Mouse (Mus musculus) brain, embryonic 14.5 days (tissue): ENCODE results near the gene Crxos. TPM values are rescaled to one million over a fixed set of nuclear protein-coding genes. Genes with fewer than 3 reads are reported as not detected.
A peak's percentile ranks its signal among the peaks of the same experiment; 100 is the strongest.

Source experiments
- DNase-seq: peaks from one replicate; pipeline ENCODE4 v3.0.0-alpha.2; 2011; ENCODE audit warnings: low read depth
- CTCF ChIP-seq: fragments of 200-500 bp; IDR thresholded peaks from 2 replicates; pipeline ENCODE4 v1.5.1; 2012; ENCODE audit warnings: inconsistent platforms, mild to moderate bottlenecking, moderate library complexity, borderline replicate concordance; ENCODE audit not compliant: insufficient read depth, insufficient read length; ENCODE audit errors: extremely low read depth
- POLR2A ChIP-seq: fragments of 200-500 bp; IDR thresholded peaks from 2 replicates; pipeline ENCODE4 v1.6.1; 2012; ENCODE audit warnings: mild to moderate bottlenecking, inconsistent platforms, borderline replicate concordance; ENCODE audit not compliant: poor library complexity, insufficient read depth, insufficient read length, severe bottlenecking; ENCODE audit errors: extremely low read depth
- polyA plus RNA-seq: library from polyadenylated mRNA; depleted of rRNA; stranded (reverse); fragments of >200 nt; gene quantifications from 2 replicates; pipeline ENCODE4 v1.2.3, GENCODE M21; 2012; rRNA removed

Gene Crxos
- 0.03 and 0.10 TPM in 2 replicates for polyA plus RNA-seq

- no peak for DNase-seq
- TF ChIP-seq CTCF = no peak
- no peak for TF ChIP-seq POLR2A
These were observed at the start of gene Crxos for GRCm38 (mm10) chr7:15882317-15882716. Crxos (plus strand) TSS chr7:15882617.

- DNase-seq = no peak
- no peak for TF ChIP-seq POLR2A
- no peak for TF ChIP-seq CTCF
These were observed 42.8 kb upstream of the Crxos start, which contains the start of gene Obox6 for GRCm38 (mm10) chr7:15839578-15839977. Obox6 (minus strand) TSS chr7:15839678.

DNA sequence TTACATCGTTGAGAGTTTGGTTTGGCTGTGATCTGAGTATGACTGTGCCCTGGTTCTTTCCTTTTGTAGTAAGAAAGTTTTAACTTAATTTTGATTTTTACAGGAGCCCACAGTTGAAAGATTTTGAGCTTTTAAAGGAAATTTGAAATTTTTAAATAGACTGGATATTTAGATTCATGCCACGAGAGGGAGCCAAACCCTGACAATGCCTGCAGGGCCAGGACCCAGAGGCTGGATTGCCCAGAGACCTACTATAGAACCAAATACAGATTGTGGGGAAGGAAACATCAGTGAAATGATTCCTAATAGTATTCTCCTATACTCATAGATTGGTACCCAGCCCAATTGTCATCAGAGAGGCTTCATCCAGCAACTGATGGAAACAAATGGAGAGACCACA is 22.8 kb upstream of the Crxos start:
- TF ChIP-seq POLR2A (no peak), CTCF (peak; percentile 43; the same call in 1 of the 2 replicates)
- DNase-seq = peak; percentile 23

GRCm38 (mm10) chr7:15864104-15864503 is 18.3 kb upstream of the Crxos start:
- TF ChIP-seq POLR2A = no peak
- DNase-seq = peak; percentile 31

GRCm38 (mm10) chr7:15879756-15880155 is 2.7 kb upstream of the Crxos start, which contains the start of gene Crx:
Crx (minus strand) TSS chr7:15879968.
- TF ChIP-seq CTCF (no peak), POLR2A (no peak)
- DNase-seq = no peak

GRCm38 (mm10) chr7:15881388-15881787 is 1.0 kb upstream of the Crxos start:
- peak; percentile 34 for DNase-seq
- TF ChIP-seq POLR2A (no peak), CTCF (no peak)

DNA sequence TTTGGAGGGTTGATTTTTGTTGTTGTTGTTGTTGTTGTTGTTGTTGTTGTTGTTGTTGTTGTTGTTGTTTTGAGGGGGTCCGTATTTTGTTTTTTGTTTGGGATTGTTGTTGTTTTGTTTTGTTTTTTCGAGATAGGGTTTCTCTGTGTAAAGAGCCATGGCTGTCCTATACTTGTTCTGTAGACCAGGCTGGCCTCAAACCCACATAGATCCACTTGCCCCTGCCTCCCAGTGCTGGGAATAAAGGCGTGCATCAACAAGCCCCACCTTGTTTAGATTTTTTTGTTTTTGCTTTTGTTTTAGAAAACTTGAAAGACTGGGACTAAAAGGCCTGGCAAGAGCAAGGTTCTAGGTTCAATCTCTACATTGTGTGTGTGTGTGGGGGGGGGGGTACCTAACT is 586 bp upstream of the Crxos start:
- TF ChIP-seq POLR2A = no peak
- no peak for TF ChIP-seq CTCF

GRCm38 (mm10) chr7:15884127-15884526 is 1.7 kb downstream of the Crxos start:
- TF ChIP-seq CTCF (no peak), POLR2A (no peak)
- no peak for DNase-seq

More for the DNA sequence above, 586 bp upstream of the Crxos start:
- DNase-seq = no peak

DNA sequence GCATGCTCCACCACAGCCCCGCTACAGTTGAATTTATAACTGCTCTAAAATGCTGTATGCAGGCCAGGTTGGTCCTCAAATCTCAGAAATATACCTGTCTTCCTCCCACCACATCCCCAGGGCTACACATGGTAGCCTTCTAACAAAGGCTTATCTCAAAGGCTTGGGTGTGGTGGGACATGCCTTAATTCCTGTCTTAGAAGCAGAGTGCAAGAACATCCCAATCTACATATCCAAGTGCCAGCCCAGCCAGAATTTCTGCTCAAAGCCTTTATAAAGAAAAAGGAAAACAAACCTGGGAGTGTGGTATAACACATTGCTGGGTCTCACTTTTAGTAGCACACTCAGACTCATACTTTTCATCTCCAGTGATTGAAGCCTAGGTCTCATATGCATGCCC is 11.8 kb downstream of the Crxos start:
- TF ChIP-seq CTCF (no peak), POLR2A (no peak)
- DNase-seq = no peak

GRCm38 (mm10) chr7:15901366-15902048 is 19.1 kb downstream of the Crxos start:
- TF ChIP-seq POLR2A (no peak), CTCF (no peak)
- DNase-seq = no peak

DNA sequence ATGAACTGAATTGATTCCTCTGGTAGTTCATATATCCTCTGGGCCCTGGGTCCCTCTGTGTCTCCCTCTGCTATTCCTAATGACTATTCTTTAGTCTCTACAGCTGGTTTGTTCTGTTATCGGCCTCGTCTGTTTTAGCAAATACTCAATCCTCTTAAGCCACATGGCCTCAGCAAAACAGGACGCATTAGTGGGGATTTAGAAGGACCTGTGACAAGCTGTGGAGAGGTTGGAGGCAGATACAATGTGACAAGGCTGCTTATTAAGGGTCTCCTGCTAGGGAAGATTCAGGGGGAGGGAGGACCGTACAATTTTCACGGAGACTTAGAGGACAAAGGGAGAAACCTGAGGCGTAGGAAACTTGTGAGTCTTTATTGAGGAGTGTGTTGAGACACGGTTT is 23.4 kb downstream of the Crxos start:
- no peak for DNase-seq
- TF ChIP-seq CTCF (no peak), POLR2A (no peak)

DNA sequence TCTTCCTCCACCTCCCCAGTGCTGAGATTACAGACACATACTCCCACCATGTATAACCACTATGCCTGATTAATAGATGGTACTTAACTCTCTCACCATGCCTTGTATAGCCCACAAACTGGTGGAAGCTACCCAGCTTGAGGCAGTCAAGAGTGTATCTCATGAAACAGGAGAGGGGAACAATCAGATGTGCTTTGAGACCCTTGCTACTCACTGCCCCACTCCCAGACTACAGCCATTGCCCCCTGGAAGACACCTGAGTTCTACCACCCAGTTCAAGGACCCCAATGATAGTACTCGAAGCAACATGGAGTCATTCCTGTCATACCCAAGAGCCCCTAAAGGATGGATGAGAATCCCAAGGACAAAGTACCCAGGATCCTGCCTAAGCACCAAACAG is 24.2 kb downstream of the Crxos start:
- TF ChIP-seq POLR2A (no peak), CTCF (no peak)
- DNase-seq = no peak

DNA sequence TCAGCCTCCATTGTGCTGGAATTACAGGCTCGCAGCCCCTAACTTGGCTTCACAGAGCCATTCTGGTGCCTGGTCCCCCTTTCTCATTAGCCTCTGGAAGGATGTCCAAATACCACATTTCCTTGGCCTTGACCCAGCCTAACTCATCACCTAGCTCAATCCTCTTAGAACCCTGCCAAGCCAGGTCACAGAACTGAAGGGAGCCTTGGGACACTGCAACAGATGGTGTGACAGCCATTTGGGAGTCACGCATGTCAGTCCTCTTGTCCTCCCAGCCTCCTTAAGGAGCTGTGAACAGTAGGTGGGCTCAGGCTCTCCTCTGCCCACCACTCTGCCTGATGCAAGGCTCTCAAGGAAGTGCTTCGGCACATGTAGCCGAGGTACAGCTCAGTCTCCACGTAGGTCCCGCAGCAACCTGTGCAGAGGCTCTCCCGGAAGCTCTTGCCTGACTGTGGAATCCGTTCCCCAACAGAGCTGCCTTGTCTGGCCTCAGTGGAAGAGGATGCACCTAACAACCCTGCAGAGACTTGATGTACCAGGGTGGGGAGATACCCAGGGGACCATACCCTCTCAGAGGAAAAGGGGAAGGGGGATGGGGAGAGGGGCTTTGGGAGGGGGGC is 25.7 kb downstream of the Crxos start:
- no peak for DNase-seq
- TF ChIP-seq POLR2A = no peak
- TF ChIP-seq CTCF = no peak

- DNase-seq = no peak
- TF ChIP-seq CTCF (no peak), POLR2A (no peak)
These were observed 28.1 kb downstream of the Crxos start for GRCm38 (mm10) chr7:15910521-15910920.
